Mouse (Mus musculus) midbrain, embryonic 11.5 days (tissue): ENCODE results near the gene Zfhx3. TPM values are rescaled to one million over a fixed set of nuclear protein-coding genes. Genes with fewer than 3 reads are reported as not detected.

Source experiments
- ATAC-seq: fragments of 200-750 bp; cut with Nextera tagmentation; 2 replicates; pipeline ENCODE4 v1.8.0; 2017; ENCODE audit warnings: moderate TSS enrichment, moderate library complexity; ENCODE audit not compliant: low FRiP score
- DNase-seq: peaks from one replicate; pipeline ENCODE4 v3.0.0; 2015; ENCODE audit warnings: low spot score; ENCODE audit errors: missing footprints
- H3K27ac ChIP-seq: fragments of 300-500 bp; sonication (generic); 2 replicates; pipeline ENCODE4 v1.5.1; 2014; ENCODE audit warnings: low read depth, low read length
- H3K27me3 ChIP-seq: fragments of 300-500 bp; sonication (generic); 2 replicates; pipeline ENCODE4 v1.6.1; 2014; ENCODE audit warnings: mild to moderate bottlenecking, low read length, moderate library complexity, mixed read lengths; ENCODE audit not compliant: control insufficient read depth, insufficient read depth
- H3K36me3 ChIP-seq: fragments of 300-500 bp; sonication (generic); 2 replicates; pipeline ENCODE4 v1.6.1; 2014; ENCODE audit warnings: mild to moderate bottlenecking, low read length, moderate library complexity, mixed read lengths; ENCODE audit not compliant: control insufficient read depth, insufficient read depth
- H3K4me1 ChIP-seq: fragments of 300-500 bp; sonication (generic); 2 replicates; pipeline ENCODE4 v1.6.1; 2014; ENCODE audit warnings: low read length; ENCODE audit not compliant: control insufficient read depth, insufficient read depth
- H3K4me2 ChIP-seq: fragments of 300-500 bp; sonication (generic); 2 replicates; pipeline ENCODE4 v1.6.1; 2014; ENCODE audit warnings: mild to moderate bottlenecking, moderate library complexity
- H3K4me3 ChIP-seq: fragments of 300-500 bp; sonication (generic); 2 replicates; pipeline ENCODE4 v1.5.1; 2014; ENCODE audit warnings: low read depth, low read length
- H3K9ac ChIP-seq: fragments of 300-500 bp; sonication (generic); 2 replicates; pipeline ENCODE4 v1.6.1; 2014; ENCODE audit warnings: low read length
- H3K9me3 ChIP-seq: fragments of 300-500 bp; sonication (generic); 2 replicates; pipeline ENCODE4 v1.6.1; 2016; ENCODE audit warnings: low read length; ENCODE audit not compliant: control insufficient read depth
- WGBS: fragments of 180-500 bp; shearing (Covaris S2); extraction: QIAGEN DNeasy Blood & Tissue Kit; methylation state at CpG from one replicate; pipeline ENCODE4 v1.1.7; 2014; 5-methylcytosine and 5-hydroxymethylcytosine counted together
- polyA plus RNA-seq: library from polyadenylated mRNA; unstranded; fragments of >200 nt; fragmentation: Nextera tagmentation; extraction: Ambion mirVana; gene quantifications from 2 replicates; pipeline ENCODE4 v1.2.1, GENCODE M21; 2014

The Zfhx3 gene
- polyA plus RNA-seq, 1 experiment from 2014 or later, result 23.4 TPM

GRCm38 (mm10) chr8:108740443-108740842 is 798.0 kb downstream of the Zfhx3 start:
- no peaks in the 10 kb centered on the region for H3K36me3 ChIP-seq
- H3K27ac ChIP-seq, result no peak overlapping the region
- H3K27me3 ChIP-seq, result no peaks in the 10 kb centered on the region
- H3K9ac ChIP-seq, result no peak overlapping the region
- no peaks in the 10 kb centered on the region for H3K9me3 ChIP-seq
- no peak overlapping the region for H3K4me3 ChIP-seq
- WGBS, result 96% methylated on average over 13 of the region's 13 CpGs
- peaks cover 6% of the 10 kb centered on the region for H3K4me1 ChIP-seq
- no peak overlapping the region for H3K4me2 ChIP-seq
- no peak for DNase-seq
- no peak for ATAC-seq

- H3K27ac ChIP-seq, result no peak overlapping the region
- H3K9me3 ChIP-seq, result no peaks in the 10 kb centered on the region
- no peak overlapping the region for H3K9ac ChIP-seq
- DNase-seq (no peak), ATAC-seq (no peak)
- no peaks in the 10 kb centered on the region for H3K27me3 ChIP-seq
- H3K4me1 ChIP-seq, result no peaks in the 10 kb centered on the region; the same call in none of the 2 replicates
- no peak overlapping the region for H3K4me2 ChIP-seq
- WGBS, result 86% methylated on average over 4 of the region's 4 CpGs
- no peaks in the 10 kb centered on the region for H3K36me3 ChIP-seq
- no peak overlapping the region for H3K4me3 ChIP-seq
Measured at GRCm38 (mm10) chr8:108741651-108742050, 799.2 kb downstream of the Zfhx3 start.

- WGBS, result 86% methylated on average over 10 of the region's 10 CpGs
- no peak overlapping the region for H3K27ac ChIP-seq
- no peak overlapping the region for H3K4me2 ChIP-seq
- no peak overlapping the region for H3K9ac ChIP-seq
- H3K4me1 ChIP-seq, result no peaks in the 10 kb centered on the region
- H3K36me3 ChIP-seq, result no peaks in the 10 kb centered on the region
- no peak for ATAC-seq
- no peaks in the 10 kb centered on the region for H3K9me3 ChIP-seq
- DNase-seq, result no peak
- no peak overlapping the region for H3K4me3 ChIP-seq
- no peaks in the 10 kb centered on the region for H3K27me3 ChIP-seq
Measured at GRCm38 (mm10) chr8:108742465-108742864, 800.0 kb downstream of the Zfhx3 start.

GRCm38 (mm10) chr8:108743238-108743637 is 800.8 kb downstream of the Zfhx3 start:
- Histone ChIP-seq H3K27me3 (no peaks in the 10 kb centered on the region), H3K4me3 (no peak overlapping the region), H3K9me3 (no peaks in the 10 kb centered on the region), H3K9ac (no peak overlapping the region), H3K36me3 (no peaks in the 10 kb centered on the region), H3K4me1 (peaks cover 3% of the 10 kb centered on the region), H3K27ac (no peak overlapping the region), H3K4me2 (no peak overlapping the region)
- 82% methylated on average over 7 of the region's 7 CpGs for WGBS
- DNase-seq (no peak), ATAC-seq (no peak)

GRCm38 (mm10) chr8:108745551-108745950 is 803.1 kb downstream of the Zfhx3 start:
- no peak for DNase-seq
- Histone ChIP-seq H3K9me3 (no peaks in the 10 kb centered on the region), H3K9ac (no peak overlapping the region), H3K27me3 (no peaks in the 10 kb centered on the region), H3K36me3 (no peaks in the 10 kb centered on the region), H3K4me2 (no peak overlapping the region), H3K27ac (no peak overlapping the region), H3K4me1 (peaks cover 19% of the 10 kb centered on the region), H3K4me3 (no peak overlapping the region)
- ATAC-seq, result no peak
- 94% methylated on average over 7 of the region's 7 CpGs for WGBS

- Histone ChIP-seq H3K27me3 (no peaks in the 10 kb centered on the region), H3K36me3 (no peaks in the 10 kb centered on the region), H3K27ac (peak overlapping the region; percentile 22), H3K9ac (no peak overlapping the region), H3K4me1 (peaks cover 19% of the 10 kb centered on the region), H3K4me3 (no peak overlapping the region), H3K9me3 (no peaks in the 10 kb centered on the region), H3K4me2 (no peak overlapping the region)
- 52% methylated on average over 11 of the region's 11 CpGs for WGBS
- ATAC-seq, result no peak
- DNase-seq, result no peak
Measured at GRCm38 (mm10) chr8:108748095-108748494, 805.7 kb downstream of the Zfhx3 start.

- peak; percentile 77 for ATAC-seq
- 2% methylated on average over 6 of the region's 6 CpGs for WGBS
- DNase-seq, result peak; percentile 93
- no peak overlapping the region for H3K9ac ChIP-seq
- 0 out of 2 replicates have a peak overlapping the region, but pooled peaks have one; percentile 1 for H3K4me2 ChIP-seq
- H3K9me3 ChIP-seq, result no peaks in the 10 kb centered on the region
- no peak overlapping the region for H3K4me3 ChIP-seq
- no peaks in the 10 kb centered on the region for H3K36me3 ChIP-seq
- no peaks in the 10 kb centered on the region for H3K27me3 ChIP-seq
- peak overlapping the region; percentile 66 for H3K27ac ChIP-seq
- peaks cover 19% of the 10 kb centered on the region for H3K4me1 ChIP-seq
Measured at GRCm38 (mm10) chr8:108748851-108749376, 806.5 kb downstream of the Zfhx3 start.

GRCm38 (mm10) chr8:108750806-108751205 is 808.4 kb downstream of the Zfhx3 start:
- 90% methylated on average over 9 of the region's 9 CpGs for WGBS
- Histone ChIP-seq H3K36me3 (no peaks in the 10 kb centered on the region), H3K27me3 (no peaks in the 10 kb centered on the region), H3K27ac (no peak overlapping the region), H3K4me2 (no peak overlapping the region), H3K4me3 (no peak overlapping the region), H3K9ac (no peak overlapping the region), H3K9me3 (no peaks in the 10 kb centered on the region), H3K4me1 (peaks cover 26% of the 10 kb centered on the region)
- DNase-seq (no peak), ATAC-seq (no peak)

- Histone ChIP-seq H3K4me2 (no peak overlapping the region), H3K27me3 (no peaks in the 10 kb centered on the region), H3K9me3 (no peaks in the 10 kb centered on the region), H3K27ac (no peak overlapping the region), H3K36me3 (no peaks in the 10 kb centered on the region), H3K4me1 (peaks cover 23% of the 10 kb centered on the region), H3K4me3 (no peak overlapping the region), H3K9ac (no peak overlapping the region)
- ATAC-seq (no peak), DNase-seq (no peak)
- WGBS, result 77% methylated on average over 6 of the region's 6 CpGs
Measured at GRCm38 (mm10) chr8:108754556-108754955, 812.1 kb downstream of the Zfhx3 start.
